Mouse (Mus musculus): Measurements from ENCODE around the gene Gm37240. TPM values are rescaled to one million over a fixed set of nuclear protein-coding genes. Genes with fewer than 3 reads are reported as not detected.

Gene Gm37240
- polyA plus RNA-seq, 1 experiment from 2014 or later, result 0.82 TPM

GRCm38 (mm10) chr3:84906528-84906927 is 980.8 kb downstream of the Gm37240 start:
- H3K9me3 ChIP-seq (ENCODE audit: control insufficient read depth, low read length), result no peaks in the 10 kb centered on the region
- H3K9ac ChIP-seq (ENCODE audit: low read length), result no peak overlapping the region
- WGBS, result 31% methylated on average over 1 of the region's 1 CpGs
- no peaks in the 10 kb centered on the region for H3K36me3 ChIP-seq (ENCODE audit: control insufficient read depth, insufficient read depth, low read length)
- H3K4me1 ChIP-seq (ENCODE audit: control insufficient read depth, insufficient read depth, low read length), result no peaks in the 10 kb centered on the region
- no peak overlapping the region for H3K4me2 ChIP-seq (ENCODE audit: low read depth)
- no peak overlapping the region for H3K4me3 ChIP-seq (ENCODE audit: low read depth, low read length)
- no peak for ATAC-seq (ENCODE audit: insufficient read depth, low FRiP score, low TSS enrichment)
- H3K27me3 ChIP-seq (ENCODE audit: control insufficient read depth, insufficient read depth, low read length), result no peaks in the 10 kb centered on the region
- DNase-seq (ENCODE audit: low spot score), result peak; percentile 38
- H3K27ac ChIP-seq (ENCODE audit: low read depth, low read length), result no peak overlapping the region

DNA sequence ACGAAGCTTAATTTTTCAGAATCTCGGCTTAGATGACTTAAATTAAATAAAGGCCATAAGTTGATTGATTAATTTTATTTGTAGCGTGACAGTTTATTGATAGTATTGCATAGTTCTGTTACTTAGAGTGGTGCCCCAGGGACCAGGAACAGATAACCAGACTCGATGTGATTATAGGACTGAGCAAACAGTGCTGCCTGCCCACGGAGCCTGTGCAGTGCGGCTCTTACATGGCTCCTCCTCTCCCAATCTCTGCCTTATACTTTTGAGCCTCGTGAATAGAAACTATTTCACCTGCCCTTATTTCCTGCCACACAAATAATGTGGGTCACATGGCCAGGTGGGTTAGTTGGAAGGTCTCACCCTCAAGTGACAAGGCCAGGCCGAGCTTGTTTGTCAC is 989.4 kb downstream of the Gm37240 start:
- Histone ChIP-seq H3K9ac (ENCODE audit: low read length) (no peak overlapping the region), H3K36me3 (ENCODE audit: control insufficient read depth, insufficient read depth, low read length) (no peaks in the 10 kb centered on the region), H3K27ac (ENCODE audit: low read depth, low read length) (no peak overlapping the region), H3K4me2 (ENCODE audit: low read depth) (no peak overlapping the region), H3K27me3 (ENCODE audit: control insufficient read depth, insufficient read depth, low read length) (no peaks in the 10 kb centered on the region), H3K9me3 (ENCODE audit: control insufficient read depth, low read length) (no peaks in the 10 kb centered on the region), H3K4me3 (ENCODE audit: low read depth, low read length) (no peak overlapping the region), H3K4me1 (ENCODE audit: control insufficient read depth, insufficient read depth, low read length) (no peaks in the 10 kb centered on the region)
- no peak for DNase-seq (ENCODE audit: low spot score)
- no peak for ATAC-seq (ENCODE audit: insufficient read depth, low FRiP score, low TSS enrichment)
- 91% methylated on average over 8 of the region's 8 CpGs for WGBS

GRCm38 (mm10) chr3:84890983-84891382 is 996.3 kb downstream of the Gm37240 start:
- no peak overlapping the region for H3K27ac ChIP-seq (ENCODE audit: low read depth, low read length)
- ATAC-seq (ENCODE audit: insufficient read depth, low FRiP score, low TSS enrichment) (no peak), DNase-seq (ENCODE audit: low spot score) (no peak)
- H3K4me3 ChIP-seq (ENCODE audit: low read depth, low read length), result no peak overlapping the region
- no peaks in the 10 kb centered on the region for H3K4me1 ChIP-seq (ENCODE audit: control insufficient read depth, insufficient read depth, low read length)
- no peaks in the 10 kb centered on the region for H3K27me3 ChIP-seq (ENCODE audit: control insufficient read depth, insufficient read depth, low read length)
- H3K4me2 ChIP-seq (ENCODE audit: low read depth), result no peak overlapping the region
- no peak overlapping the region for H3K9ac ChIP-seq (ENCODE audit: low read length)
- no peaks in the 10 kb centered on the region for H3K36me3 ChIP-seq (ENCODE audit: control insufficient read depth, insufficient read depth, low read length)
- WGBS, result 93% methylated on average over 5 of the region's 5 CpGs
- no peaks in the 10 kb centered on the region for H3K9me3 ChIP-seq (ENCODE audit: control insufficient read depth, low read length)

DNA sequence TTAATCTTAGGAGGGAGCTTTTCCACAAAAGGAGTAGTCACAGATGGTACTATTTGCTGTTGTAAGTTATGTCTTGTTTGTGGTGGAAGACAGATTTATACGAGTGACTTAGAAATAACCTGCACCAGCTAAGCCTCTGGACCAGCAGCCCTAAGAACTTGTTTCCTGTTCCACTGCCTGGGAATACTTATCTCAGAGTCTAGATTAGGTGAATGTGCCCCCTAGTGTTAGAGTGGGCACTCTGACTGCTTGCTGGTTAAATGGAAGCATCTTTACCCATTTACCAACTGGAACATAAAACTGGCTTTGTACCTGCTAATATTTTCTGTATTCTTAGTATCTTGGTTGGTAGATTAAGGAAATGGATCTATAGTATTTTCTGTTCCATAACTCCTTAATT is 997.7 kb downstream of the Gm37240 start:
- DNase-seq (ENCODE audit: low spot score) (no peak), ATAC-seq (ENCODE audit: insufficient read depth, low FRiP score, low TSS enrichment) (no peak)
- H3K4me2 ChIP-seq (ENCODE audit: low read depth), result no peak overlapping the region
- 71% methylated on average over 1 of the region's 1 CpGs for whole genome bisulfite sequencing
- H3K27me3 ChIP-seq (ENCODE audit: control insufficient read depth, insufficient read depth, low read length), result no peaks in the 10 kb centered on the region
- no peaks in the 10 kb centered on the region for H3K4me1 ChIP-seq (ENCODE audit: control insufficient read depth, insufficient read depth, low read length)
- no peaks in the 10 kb centered on the region for H3K36me3 ChIP-seq (ENCODE audit: control insufficient read depth, insufficient read depth, low read length)
- no peak overlapping the region for H3K4me3 ChIP-seq (ENCODE audit: low read depth, low read length)
- H3K27ac ChIP-seq (ENCODE audit: low read depth, low read length), result no peak overlapping the region
- no peaks in the 10 kb centered on the region for H3K9me3 ChIP-seq (ENCODE audit: control insufficient read depth, low read length)
- H3K9ac ChIP-seq (ENCODE audit: low read length), result no peak overlapping the region

- Histone ChIP-seq H3K36me3 (ENCODE audit: control insufficient read depth, insufficient read depth, low read length) (no peaks in the 10 kb centered on the region), H3K27ac (ENCODE audit: low read depth, low read length) (no peak overlapping the region), H3K4me3 (ENCODE audit: low read depth, low read length) (no peak overlapping the region), H3K9me3 (ENCODE audit: control insufficient read depth, low read length) (no peaks in the 10 kb centered on the region), H3K4me1 (ENCODE audit: control insufficient read depth, insufficient read depth, low read length) (no peaks in the 10 kb centered on the region; the same call in 1 of the 2 replicates), H3K4me2 (ENCODE audit: low read depth) (no peak overlapping the region), H3K9ac (ENCODE audit: low read length) (no peak overlapping the region), H3K27me3 (ENCODE audit: control insufficient read depth, insufficient read depth, low read length) (no peaks in the 10 kb centered on the region)
- ATAC-seq (ENCODE audit: insufficient read depth, low FRiP score, low TSS enrichment) (no peak), DNase-seq (ENCODE audit: low spot score) (no peak)
- 44% methylated on average over 11 of the region's 11 CpGs for WGBS
Measured at GRCm38 (mm10) chr3:84883817-84884483, 1003.4 kb downstream of the Gm37240 start.

DNA sequence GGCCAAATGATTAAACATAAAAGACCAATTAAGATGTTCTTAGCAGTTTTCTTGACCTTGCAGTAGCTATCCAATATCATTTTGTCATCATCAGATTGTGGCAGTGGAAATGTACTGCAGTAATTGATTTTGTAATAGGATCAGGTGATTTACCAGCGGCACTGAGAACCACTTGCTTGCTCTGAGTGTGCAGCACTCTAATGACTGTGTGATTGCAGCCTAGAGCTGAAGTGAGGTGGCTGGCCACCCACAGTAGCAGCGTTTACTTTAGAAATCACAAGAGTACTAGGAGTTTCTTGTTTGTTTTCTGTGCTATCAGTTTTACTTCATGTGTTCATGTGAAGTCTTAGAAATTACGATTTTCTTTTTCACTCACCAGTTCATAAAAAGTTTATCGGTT is 1011.1 kb downstream of the Gm37240 start:
- Histone ChIP-seq H3K9ac (ENCODE audit: low read length) (no peak overlapping the region), H3K9me3 (ENCODE audit: control insufficient read depth, low read length) (no peaks in the 10 kb centered on the region), H3K4me2 (ENCODE audit: low read depth) (no peak overlapping the region), H3K27me3 (ENCODE audit: control insufficient read depth, insufficient read depth, low read length) (no peaks in the 10 kb centered on the region), H3K4me3 (ENCODE audit: low read depth, low read length) (no peak overlapping the region), H3K4me1 (ENCODE audit: control insufficient read depth, insufficient read depth, low read length) (no peaks in the 10 kb centered on the region), H3K27ac (ENCODE audit: low read depth, low read length) (no peak overlapping the region), H3K36me3 (ENCODE audit: control insufficient read depth, insufficient read depth, low read length) (no peaks in the 10 kb centered on the region)
- DNase-seq (ENCODE audit: low spot score) (no peak), ATAC-seq (ENCODE audit: insufficient read depth, low FRiP score, low TSS enrichment) (no peak)
- WGBS, result 84% methylated on average over 4 of the region's 4 CpGs

DNA sequence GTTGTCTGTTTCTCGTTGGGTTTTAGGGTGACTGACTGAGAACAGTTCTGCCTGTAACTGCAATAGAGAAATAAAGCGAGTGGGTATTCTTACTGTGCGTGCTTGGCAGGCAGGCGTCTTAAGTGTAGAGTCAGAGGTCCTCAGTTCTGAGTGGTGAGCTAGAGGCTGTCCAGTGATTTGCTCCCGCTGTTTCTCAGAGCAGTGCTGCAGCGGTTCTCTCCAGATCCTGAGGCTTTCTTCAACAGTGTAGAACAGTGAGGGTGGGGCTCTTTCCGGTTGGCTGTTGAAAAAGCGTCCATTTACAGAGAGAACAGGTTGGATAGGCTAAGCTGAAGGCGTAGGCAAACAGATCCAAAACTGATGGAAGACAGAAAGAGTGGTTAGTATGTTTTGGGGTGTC is 1012.0 kb downstream of the Gm37240 start:
- DNase-seq (ENCODE audit: low spot score) (no peak), ATAC-seq (ENCODE audit: insufficient read depth, low FRiP score, low TSS enrichment) (no peak)
- H3K27me3 ChIP-seq (ENCODE audit: control insufficient read depth, insufficient read depth, low read length), result no peaks in the 10 kb centered on the region
- no peaks in the 10 kb centered on the region for H3K4me1 ChIP-seq (ENCODE audit: control insufficient read depth, insufficient read depth, low read length)
- no peaks in the 10 kb centered on the region for H3K36me3 ChIP-seq (ENCODE audit: control insufficient read depth, insufficient read depth, low read length)
- H3K4me2 ChIP-seq (ENCODE audit: low read depth), result no peak overlapping the region
- 85% methylated on average over 9 of the region's 9 CpGs for WGBS
- no peak overlapping the region for H3K27ac ChIP-seq (ENCODE audit: low read depth, low read length)
- no peak overlapping the region for H3K4me3 ChIP-seq (ENCODE audit: low read depth, low read length)
- no peaks in the 10 kb centered on the region for H3K9me3 ChIP-seq (ENCODE audit: control insufficient read depth, low read length)
- no peak overlapping the region for H3K9ac ChIP-seq (ENCODE audit: low read length)

DNA sequence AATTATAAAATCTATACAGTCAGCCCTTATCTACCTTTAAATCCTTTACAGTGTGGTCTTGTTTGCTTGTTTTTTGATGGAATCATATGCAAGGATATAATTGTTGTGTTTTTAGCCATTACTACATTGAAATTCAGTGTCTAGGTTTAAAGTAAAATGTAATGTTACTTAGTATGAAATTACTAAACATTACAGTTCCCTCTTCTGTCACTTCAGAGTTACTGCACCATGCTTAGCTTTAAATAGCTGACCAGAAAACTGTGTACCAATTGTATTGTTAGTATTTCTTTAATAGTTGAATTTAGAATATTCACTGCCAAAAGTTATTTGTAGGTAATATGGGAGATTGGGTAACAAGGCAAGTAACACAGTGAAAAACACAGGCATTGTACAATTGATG is 1017.2 kb downstream of the Gm37240 start:
- Histone ChIP-seq H3K36me3 (ENCODE audit: control insufficient read depth, insufficient read depth, low read length) (no peaks in the 10 kb centered on the region), H3K27ac (ENCODE audit: low read depth, low read length) (no peak overlapping the region)
- no peak for ATAC-seq (ENCODE audit: insufficient read depth, low FRiP score, low TSS enrichment)

GRCm38 (mm10) chr3:84867991-84868390 is 1019.3 kb downstream of the Gm37240 start:
- Histone ChIP-seq H3K9ac (ENCODE audit: low read length) (no peak overlapping the region), H3K4me1 (ENCODE audit: control insufficient read depth, insufficient read depth, low read length) (no peaks in the 10 kb centered on the region; the same call in 1 of the 2 replicates), H3K4me3 (ENCODE audit: low read depth, low read length) (no peak overlapping the region), H3K9me3 (ENCODE audit: control insufficient read depth, low read length) (no peaks in the 10 kb centered on the region), H3K36me3 (ENCODE audit: control insufficient read depth, insufficient read depth, low read length) (no peaks in the 10 kb centered on the region), H3K27ac (ENCODE audit: low read depth, low read length) (0 out of 2 replicates have a peak overlapping the region, but pooled peaks have one; percentile 14), H3K4me2 (ENCODE audit: low read depth) (no peak overlapping the region), H3K27me3 (ENCODE audit: control insufficient read depth, insufficient read depth, low read length) (no peaks in the 10 kb centered on the region)
- no peak for DNase-seq (ENCODE audit: low spot score)
- WGBS, result 14% methylated on average over 1 of the region's 1 CpGs
- no peak for ATAC-seq (ENCODE audit: insufficient read depth, low FRiP score, low TSS enrichment)

More for the DNA sequence above, 1017.2 kb downstream of the Gm37240 start:
- H3K9me3 ChIP-seq (ENCODE audit: control insufficient read depth, low read length), result no peaks in the 10 kb centered on the region
- no peak overlapping the region for H3K4me2 ChIP-seq (ENCODE audit: low read depth)
- H3K4me3 ChIP-seq (ENCODE audit: low read depth, low read length), result no peak overlapping the region
- no peak overlapping the region for H3K9ac ChIP-seq (ENCODE audit: low read length)
- no peaks in the 10 kb centered on the region for H3K27me3 ChIP-seq (ENCODE audit: control insufficient read depth, insufficient read depth, low read length)
- H3K4me1 ChIP-seq (ENCODE audit: control insufficient read depth, insufficient read depth, low read length), result no peaks in the 10 kb centered on the region; the same call in 1 of the 2 replicates
- no peak for DNase-seq (ENCODE audit: low spot score)

Measured in neural tube, embryonic 11.5 days (tissue).